Mouse (Mus musculus): ENCODE results near the gene Nfyc. TPM values are rescaled to one million over a fixed set of nuclear protein-coding genes. Genes with fewer than 3 reads are reported as not detected.

Gene Nfyc
- total RNA-seq (2017), result 91.5 TPM in 2 replicates

DNA sequence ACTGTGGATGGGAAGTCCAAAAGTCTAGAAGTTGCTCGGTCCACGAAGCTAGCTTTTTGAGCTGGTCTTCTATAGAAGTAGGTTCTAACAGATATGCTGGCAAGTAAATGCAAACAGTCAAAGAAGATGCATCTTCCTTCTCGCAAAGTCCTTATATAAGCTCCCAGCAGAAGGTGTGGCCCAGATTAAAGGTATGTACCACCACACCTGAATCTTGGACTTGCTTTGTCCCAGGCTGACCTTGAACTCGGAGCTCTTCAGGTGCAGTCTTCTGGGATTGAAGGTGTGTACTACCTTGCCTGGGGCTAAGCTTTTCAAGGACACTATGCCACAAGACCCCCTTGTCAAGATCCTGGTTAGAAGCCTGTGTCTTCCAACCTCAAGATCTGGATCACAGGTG is at the start of gene Nfyc:
TSS of gene Nfyc (minus strand) at position 101 of the 400 bp plus-strand sequence.
- no peak for ATAC-seq (ENCODE audit: extremely low read depth, insufficient number of reproducible peaks, low FRiP score, poor library complexity, severe bottlenecking)

DNA sequence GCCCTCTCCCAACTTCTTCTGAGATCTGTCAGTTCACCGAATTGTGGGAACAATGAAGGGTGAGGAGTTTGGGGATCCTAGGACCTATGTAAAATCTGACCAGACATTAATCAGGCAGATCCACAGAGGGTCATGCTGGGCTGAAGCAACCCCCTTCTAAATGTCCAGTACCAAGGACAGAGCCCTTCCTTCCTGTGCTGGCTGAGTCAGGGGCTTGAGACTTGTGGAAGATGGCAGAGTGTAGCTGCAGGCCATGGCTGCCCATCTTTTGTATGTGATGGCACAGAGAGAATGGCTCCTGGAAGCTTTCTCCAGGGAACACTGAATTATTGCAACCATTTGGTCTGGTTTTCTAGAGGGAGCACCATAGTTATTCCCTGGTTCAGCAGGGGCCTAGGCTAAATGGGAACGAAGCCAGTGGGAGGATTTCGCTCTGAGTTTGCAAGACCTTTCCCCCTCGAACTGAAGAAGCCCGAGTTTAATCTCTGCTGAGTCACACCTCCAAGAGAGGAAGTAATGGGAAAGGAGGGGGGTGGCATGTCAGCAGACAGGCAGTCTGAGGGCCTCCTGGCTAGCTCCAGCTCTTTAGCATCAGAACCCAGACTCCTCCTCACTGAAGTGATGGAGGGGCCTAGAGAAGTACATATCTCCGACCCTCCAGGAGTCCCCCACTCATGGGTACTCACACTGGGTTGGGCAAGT is 49.5 kb upstream of the Nfyc start:
- no peak for ATAC-seq (ENCODE audit: extremely low read depth, insufficient number of reproducible peaks, low FRiP score, poor library complexity, severe bottlenecking)

DNA sequence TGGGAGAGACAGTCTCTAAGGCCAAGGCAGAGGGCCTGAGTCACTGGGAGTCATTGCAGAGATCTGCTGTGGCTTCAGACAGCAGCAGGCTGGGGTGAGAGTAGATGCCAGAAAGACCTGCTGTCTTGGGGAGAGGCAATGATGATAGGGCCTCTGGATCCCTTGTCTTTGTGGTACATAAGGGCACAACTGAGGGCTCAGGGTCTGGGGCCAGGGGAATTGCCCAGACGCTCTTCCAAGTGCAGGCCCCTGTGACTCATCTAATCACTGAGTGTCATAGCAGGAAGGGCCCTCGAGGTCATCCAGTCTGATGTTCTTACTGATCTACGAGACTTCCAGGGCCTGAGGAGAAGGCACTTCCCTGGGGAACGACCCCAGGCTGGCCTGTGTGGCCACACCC is 48.0 kb upstream of the Nfyc start:
- ATAC-seq (ENCODE audit: extremely low read depth, insufficient number of reproducible peaks, low FRiP score, poor library complexity, severe bottlenecking), result no peak

DNA sequence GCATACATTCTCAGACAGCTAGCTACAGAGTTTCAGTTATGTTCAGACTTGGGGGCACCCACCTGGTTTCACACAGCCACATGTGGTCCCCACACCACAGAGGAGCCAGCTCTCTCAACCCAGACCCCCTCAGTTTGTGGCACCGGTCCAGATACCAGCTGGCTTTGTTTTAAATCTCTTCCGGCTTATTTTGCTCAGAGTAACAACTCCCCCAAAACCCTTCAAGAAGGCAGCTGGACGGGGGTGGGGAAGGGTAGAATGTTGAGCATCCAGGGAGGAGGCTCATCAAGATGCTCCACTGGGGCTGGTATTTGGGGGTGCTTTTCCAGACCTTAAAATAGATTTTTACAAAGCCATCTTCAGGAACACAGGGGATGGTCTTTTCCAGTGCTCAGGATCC is 47.4 kb upstream of the Nfyc start:
- ATAC-seq (ENCODE audit: extremely low read depth, insufficient number of reproducible peaks, low FRiP score, poor library complexity, severe bottlenecking), result no peak

DNA sequence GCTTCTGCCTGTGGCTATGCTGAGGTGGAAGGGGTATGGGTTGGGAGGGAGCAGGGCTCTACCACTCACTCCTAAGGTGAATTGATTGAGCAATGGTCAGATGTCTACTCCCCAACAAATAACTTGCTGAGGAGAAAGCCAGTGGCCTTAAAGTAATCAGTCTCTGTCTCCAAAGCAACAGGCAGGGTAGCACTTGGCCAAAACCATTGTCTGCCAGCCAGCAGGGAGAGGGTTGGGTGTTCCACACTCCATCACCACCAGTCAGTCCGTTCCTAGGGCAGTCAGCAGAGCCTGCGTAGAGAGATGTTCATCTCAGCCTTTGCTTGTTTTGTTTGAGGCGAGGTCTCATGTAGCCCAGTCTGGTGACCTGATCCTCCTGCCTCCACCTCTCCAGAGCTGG is 44.6 kb upstream of the Nfyc start:
- no peak for ATAC-seq (ENCODE audit: extremely low read depth, insufficient number of reproducible peaks, low FRiP score, poor library complexity, severe bottlenecking)

DNA sequence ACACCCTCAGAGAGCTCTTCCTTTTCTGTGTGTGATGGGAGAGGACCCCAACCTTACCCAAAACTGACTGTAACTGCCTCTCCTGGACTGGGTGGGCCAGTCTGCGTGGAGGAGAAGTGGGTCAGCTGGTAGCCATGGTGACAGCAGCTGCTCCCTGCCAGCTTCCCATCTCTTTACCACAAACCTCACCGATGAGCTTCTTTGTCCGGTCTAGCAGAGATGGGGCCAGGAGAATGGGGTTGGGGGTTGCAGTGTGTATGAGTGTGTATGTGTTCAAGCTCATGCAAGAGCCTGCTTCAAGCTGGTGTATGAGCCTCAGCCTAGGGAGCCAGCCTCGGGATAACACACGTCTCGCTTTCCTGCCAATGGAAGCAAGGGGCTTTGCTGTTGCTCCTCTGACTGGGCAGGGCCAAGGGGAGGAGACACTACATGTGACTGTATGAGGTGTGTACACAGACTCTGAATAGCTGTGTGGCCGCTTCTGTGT is 38.9 kb upstream of the Nfyc start:
- no peak for ATAC-seq (ENCODE audit: extremely low read depth, insufficient number of reproducible peaks, low FRiP score, poor library complexity, severe bottlenecking)

DNA sequence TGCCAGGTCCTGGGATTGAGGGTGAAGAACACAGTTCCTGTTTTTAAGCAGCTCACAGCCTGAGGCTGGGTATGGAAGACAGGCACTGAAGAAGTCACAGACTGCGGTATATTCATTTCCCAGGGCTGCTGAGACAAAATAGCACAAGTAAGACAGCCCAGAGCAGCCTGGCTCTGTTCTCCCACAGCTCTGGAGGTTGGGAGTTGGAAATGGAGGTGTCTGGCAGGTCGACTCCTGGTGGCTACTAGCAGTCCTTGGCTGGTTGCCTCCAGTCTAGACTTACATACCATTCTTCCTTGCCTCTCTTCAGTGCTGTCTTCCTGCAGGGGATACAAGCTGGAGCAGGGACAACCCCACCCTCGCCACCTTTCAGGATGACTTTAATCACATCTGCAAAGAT is 37.6 kb upstream of the Nfyc start:
- no peak for ATAC-seq (ENCODE audit: extremely low read depth, insufficient number of reproducible peaks, low FRiP score, poor library complexity, severe bottlenecking)

DNA sequence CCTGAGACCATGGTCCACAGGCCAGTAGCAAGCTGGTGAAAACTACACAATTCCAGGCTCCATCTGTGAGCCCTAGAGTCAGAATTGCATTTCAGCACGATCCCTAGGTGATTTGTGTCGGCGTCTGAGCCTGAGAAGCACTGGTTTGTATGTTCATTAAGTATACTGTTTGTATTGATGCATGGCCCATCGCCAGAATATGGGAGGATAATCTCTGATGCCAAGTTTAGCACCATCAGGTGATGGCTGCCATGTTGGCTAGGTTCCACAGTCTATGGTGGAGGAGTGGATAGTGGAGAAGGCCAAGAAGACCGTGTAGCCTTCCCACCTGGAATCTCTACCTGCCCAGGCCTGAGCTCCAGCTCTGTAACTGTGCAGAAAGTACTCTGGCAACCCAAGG is 36.9 kb upstream of the Nfyc start:
- no peak for ATAC-seq (ENCODE audit: extremely low read depth, insufficient number of reproducible peaks, low FRiP score, poor library complexity, severe bottlenecking)

DNA sequence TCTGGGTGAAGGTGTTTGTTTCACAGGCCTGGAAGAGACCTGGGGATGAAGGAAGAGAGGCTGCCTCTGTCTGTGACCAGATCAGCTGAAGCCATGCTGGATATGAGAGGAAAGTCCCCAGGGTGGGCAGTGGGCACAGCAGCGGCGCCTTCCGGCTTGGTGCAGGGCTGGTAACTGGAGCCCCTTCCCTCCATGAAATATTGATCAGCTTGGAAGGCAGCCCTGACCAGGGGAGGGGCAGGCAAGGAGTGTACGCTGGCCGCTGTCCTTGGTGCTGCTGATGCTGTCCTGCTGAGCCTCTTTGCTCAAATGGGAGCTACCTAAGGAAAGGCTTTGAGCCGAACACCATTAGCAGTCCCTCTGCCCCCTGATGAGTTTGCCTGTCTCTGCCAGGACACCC is 34.8 kb upstream of the Nfyc start:
- ATAC-seq (ENCODE audit: extremely low read depth, insufficient number of reproducible peaks, low FRiP score, poor library complexity, severe bottlenecking), result no peak

DNA sequence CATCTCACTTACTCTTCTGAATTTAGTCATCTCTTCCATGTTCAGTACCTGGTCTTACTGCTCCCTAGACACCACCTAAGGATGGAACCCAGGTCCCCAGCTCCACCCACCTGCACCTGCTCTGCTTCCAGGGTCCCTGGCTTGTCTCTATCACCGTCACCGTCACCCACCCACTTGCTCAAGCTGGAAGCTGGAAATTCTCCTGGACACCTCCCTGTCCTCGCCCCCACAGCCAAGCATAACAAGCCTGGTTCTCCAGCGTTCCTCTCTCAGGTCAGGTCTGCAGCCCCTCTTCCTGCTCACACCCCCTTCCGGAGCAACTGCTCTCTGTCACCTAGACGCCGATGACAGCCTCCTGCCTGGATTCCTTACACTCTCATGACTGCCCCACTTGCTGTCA is 28.5 kb upstream of the Nfyc start:
- ATAC-seq (ENCODE audit: extremely low read depth, insufficient number of reproducible peaks, low FRiP score, poor library complexity, severe bottlenecking), result no peak

DNA sequence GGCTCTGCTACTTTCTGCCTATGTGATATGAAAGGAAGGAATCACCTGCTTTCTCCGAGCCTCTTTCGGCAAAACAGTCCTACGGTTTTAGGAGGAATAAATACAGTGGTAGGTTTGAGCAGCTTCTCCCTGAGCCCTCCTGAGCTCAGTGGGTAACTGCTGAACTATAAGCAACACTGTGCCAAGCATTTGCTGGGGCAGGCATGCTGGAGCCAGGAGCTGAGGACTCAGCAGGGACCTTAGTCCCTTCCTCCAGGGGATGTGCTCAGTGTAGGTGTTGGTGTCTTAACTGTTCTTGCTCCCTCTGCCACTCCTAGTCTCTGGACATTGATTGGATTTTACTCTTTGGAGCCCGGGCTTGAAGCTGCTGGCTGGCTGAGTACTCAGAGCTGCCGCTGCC is 25.0 kb upstream of the Nfyc start:
- ATAC-seq (ENCODE audit: extremely low read depth, insufficient number of reproducible peaks, low FRiP score, poor library complexity, severe bottlenecking), result no peak

DNA sequence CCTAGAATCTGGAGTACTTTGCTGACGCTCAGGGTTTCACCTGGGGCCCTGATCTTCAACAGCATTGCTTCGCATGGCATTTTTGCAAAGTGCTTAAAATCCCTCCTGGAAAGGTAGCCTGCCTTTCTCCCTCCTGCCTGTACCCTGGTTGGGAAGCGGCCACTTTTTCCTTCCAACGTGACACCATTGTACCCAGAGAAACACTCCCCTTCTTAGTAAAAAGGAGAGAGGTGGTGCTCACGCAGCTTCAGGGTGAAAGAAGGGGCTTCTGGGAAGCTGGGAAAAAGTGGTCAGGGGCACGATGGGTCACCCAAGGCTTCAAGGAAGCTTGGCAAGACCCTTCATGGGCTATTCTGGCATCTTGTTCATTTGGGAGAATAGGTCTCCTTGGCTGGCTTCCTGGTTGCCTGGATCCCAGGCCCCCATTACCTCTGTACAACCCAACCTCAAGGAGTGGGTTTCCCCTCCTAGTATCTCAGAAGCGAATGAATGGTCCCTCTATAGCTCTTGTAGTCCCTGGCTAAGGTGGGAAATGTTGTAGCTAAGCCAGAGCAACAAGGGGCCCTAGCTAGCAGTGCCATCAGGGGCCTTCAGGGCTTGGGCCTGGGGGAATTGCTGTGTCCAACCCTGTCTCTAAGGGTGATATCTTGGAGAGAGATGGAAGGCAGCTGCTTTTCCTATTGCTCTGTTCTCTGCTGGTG is 24.1 kb upstream of the Nfyc start:
- no peak for ATAC-seq (ENCODE audit: extremely low read depth, insufficient number of reproducible peaks, low FRiP score, poor library complexity, severe bottlenecking)

DNA sequence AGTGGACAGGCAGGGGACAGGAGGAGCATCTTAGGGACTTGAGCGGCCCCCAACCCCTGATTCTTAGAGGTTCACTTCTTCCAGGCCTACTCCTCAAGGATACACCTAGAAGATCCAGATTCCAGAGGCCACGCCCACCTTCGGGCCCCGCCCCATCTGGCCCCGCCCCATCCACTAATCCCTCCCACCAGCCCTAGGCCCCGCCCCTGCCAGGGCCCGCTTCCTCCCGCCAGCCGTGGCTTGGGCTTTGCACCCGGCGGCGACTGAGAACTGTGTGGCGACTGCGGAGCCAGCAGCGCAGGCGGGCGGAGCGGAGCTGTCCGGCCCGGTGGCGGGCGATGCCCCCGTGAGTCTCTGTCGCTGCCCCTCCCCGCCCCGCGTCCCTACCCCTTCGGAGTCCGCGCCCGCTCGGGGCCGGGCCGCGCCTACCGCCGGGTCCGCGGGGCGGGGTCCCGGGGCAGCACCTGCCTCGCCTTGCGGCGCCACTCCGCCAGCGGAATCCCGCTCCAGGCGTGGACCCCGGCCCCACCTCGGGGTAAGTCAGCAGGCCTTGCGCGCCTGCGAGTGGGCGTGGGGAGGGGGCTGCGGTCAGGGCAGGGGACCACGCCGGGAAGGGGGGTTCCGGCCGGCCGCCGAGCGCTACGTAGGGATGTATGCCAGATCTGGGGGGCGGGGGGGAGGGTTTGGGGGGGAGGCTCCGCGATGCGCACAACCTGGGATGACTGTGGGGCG is 23.4 kb upstream of the Nfyc start, which contains the start of gene Rims3:
TSS of gene Rims3 (plus strand) at position 229 of the 732 bp plus-strand sequence.
- ATAC-seq (ENCODE audit: extremely low read depth, insufficient number of reproducible peaks, low FRiP score, poor library complexity, severe bottlenecking), result peak; percentile 40

DNA sequence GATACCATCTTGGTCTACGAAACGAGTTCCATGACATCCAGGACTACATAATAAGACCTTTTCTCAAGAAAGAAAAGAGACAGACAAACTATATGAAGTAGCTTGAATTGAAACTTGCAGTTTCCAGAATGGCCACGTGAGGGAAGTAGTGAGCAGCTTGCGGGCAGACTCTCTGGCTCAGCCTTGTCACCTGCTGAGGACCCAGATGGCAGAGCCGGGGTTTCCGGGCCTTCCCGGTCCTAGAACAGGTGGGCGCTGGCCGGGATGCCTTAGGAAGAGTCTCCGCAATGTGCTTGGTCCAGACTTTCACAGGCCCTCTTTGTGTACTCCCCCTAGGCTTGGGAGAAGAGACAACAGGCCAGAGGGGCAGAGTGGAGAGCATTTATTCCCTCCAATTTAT is 19.6 kb upstream of the Nfyc start:
- ATAC-seq (ENCODE audit: extremely low read depth, insufficient number of reproducible peaks, low FRiP score, poor library complexity, severe bottlenecking), result peak; percentile 70

DNA sequence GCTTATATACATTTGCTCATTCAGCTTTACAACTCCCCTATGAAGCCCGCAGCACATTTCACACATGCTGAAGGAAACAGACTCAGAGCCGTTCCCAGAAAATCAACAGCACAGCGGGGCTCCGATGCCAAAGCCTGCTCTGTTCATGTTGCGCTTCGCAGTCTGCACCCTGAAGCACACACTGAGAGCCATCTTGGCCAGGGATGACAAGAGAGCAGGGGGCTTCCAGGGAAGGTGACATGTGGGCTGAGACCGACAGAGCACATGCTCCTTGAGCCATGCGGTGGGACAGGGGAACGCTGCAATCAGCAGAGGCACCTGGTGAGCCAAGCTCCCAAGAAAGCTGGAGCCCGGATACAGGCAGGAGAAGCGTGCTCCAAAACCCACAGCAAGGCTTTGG is 18.1 kb upstream of the Nfyc start:
- no peak for ATAC-seq (ENCODE audit: extremely low read depth, insufficient number of reproducible peaks, low FRiP score, poor library complexity, severe bottlenecking)

DNA sequence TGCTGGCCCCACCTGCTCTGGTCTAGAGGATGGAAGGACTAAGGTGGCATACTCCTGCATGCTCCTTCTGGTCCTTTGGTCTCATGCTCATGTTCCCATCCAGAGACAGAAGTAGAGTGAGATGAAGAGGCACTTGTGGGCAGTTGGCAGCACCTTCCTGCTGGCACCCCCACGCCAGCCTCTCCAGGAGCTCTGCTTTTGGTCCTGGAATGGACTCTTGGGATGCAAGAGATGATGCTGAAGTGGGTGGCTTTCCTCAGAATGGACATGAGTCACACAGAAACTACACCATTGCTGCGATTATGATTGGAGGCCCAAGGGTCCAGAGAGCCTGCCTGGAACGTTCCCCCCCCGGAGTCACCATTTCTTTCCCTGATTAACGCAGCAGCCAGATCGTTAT is 17.5 kb upstream of the Nfyc start:
- no peak for ATAC-seq (ENCODE audit: extremely low read depth, insufficient number of reproducible peaks, low FRiP score, poor library complexity, severe bottlenecking)

DNA sequence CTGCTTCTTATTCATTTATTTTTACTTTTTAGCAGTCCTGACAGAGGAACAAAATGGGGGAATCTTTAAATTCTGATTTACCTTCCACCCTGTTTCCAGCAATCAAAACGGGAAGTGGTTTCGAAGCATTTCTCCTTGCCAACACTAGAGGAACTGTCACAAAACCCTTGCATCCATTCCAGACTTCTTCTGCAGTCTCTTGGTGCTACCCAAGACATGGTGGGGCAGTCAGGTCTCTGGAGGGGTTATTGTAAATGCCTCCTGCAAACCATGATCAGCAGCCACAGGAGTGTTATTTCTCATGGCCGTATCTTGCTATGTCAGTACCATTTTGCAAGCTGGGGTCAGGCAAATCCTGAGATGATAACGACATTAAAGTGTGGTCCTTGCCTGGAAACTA is 13.7 kb upstream of the Nfyc start:
- ATAC-seq (ENCODE audit: extremely low read depth, insufficient number of reproducible peaks, low FRiP score, poor library complexity, severe bottlenecking), result no peak

DNA sequence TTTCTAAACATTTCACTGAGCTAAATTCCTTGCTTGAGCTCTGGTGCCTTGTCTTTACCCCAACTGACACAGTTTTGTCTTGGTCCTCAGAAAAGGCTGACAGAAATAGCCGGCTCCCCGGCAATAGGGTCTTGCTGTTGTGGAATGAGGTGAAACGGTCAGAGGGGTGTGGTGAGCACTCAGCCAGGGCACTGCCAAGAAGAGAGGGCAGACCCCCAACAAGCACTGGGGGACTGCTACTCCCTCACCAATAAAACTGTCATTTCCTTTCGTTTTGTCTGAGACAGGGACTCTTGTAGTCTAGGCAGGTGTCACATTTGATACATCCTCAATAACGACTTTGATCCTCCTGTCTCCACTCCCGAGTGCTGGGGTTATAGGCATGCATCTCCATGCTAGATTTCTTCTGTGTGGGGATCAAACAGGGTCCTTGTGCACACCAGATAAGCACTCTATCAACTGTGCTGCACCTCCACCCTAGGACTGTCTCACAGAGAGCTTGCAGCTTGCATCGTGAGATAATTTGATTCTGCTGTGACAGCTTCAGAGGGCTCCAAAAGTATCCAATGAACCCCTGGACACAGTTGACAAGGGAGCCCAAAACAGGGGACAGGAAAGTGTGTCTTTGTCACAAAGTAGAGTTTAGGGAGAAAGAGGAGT is 13.2 kb upstream of the Nfyc start:
- no peak for ATAC-seq (ENCODE audit: extremely low read depth, insufficient number of reproducible peaks, low FRiP score, poor library complexity, severe bottlenecking)

DNA sequence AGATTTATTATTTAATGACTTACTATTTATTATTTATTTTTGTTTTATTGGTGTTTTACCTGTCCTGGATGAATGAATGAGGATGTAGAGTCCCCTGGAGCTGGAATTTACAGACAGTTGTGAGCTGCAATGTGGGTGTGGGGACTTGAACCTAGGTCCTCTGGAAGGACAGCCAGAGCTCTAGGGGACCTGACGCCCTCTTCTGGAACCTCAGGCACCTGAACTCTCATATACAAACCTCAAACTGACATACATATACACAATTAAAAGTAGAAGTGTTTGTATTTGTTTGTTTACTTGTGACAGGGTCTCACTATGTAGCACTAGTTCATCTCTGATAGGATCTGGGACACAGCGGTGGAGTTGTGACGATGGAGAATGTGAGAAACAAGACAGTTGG is 10.0 kb upstream of the Nfyc start:
- ATAC-seq (ENCODE audit: extremely low read depth, insufficient number of reproducible peaks, low FRiP score, poor library complexity, severe bottlenecking), result no peak

All from neutrophil, adult 5-6 weeks (primary cell).